Mouse (Mus musculus) liver, adult 2 months (tissue): ENCODE results near the gene Gm11020.

Experiments used
- CTCF ChIP-seq: fragments of 200-500 bp; IDR thresholded peaks from 2 replicates; pipeline ENCODE4 v1.5.1; 2011; ENCODE audit warnings: low read depth, low read length, control low read depth
- POLR2A ChIP-seq: fragments of 200-500 bp; IDR thresholded peaks from 2 replicates; pipeline ENCODE4 v1.6.1; 2011; ENCODE audit warnings: low read length, control low read depth; ENCODE audit not compliant: insufficient read depth; ENCODE audit errors: extremely low read depth

DNA sequence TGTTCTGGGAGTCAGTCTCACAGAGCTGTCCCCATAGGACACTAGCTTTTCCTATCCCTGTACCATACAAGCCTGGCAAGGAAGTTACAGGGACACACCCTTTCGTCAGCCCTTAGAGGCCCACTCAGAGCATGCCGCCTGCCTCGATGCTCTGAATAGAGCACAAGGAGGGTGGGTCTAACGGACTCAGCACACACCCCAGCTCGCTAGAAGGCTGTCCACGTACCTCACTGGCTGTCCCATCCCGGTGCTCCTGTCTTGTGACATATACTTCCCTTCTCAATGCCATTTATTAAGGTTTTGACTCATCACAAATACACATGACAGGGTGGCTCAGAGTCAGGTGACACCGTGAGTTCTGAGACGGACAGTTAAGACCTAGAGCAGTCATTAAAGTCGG lies 33.1 kb downstream of the Gm11020 start:
- TF ChIP-seq CTCF (no peak), POLR2A (no peak)
